Mouse (Mus musculus): Measurements from ENCODE around the gene Tmem201. TPM values are rescaled to one million over a fixed set of nuclear protein-coding genes. Genes with fewer than 3 reads are reported as not detected.

The Tmem201 gene
- total RNA-seq, 1 experiment from 2014 or later: 32.1 TPM

GRCm38 (mm10) chr4:149721163-149721562 lies 16.7 kb downstream of the Tmem201 start:
- no peak for DNase-seq

GRCm38 (mm10) chr4:149719686-149720085 lies 18.2 kb downstream of the Tmem201 start:
- peak; percentile 57 for DNase-seq

GRCm38 (mm10) chr4:149714542-149714941 lies 23.3 kb downstream of the Tmem201 start:
- DNase-seq: no peak

- peak; percentile 64 for DNase-seq
These were observed 25.9 kb downstream of the Tmem201 start for GRCm38 (mm10) chr4:149711955-149712354.

GRCm38 (mm10) chr4:149711485-149711884 lies 26.4 kb downstream of the Tmem201 start:
- no peak for DNase-seq

GRCm38 (mm10) chr4:149710510-149710909 lies 27.3 kb downstream of the Tmem201 start:
- DNase-seq: peak; percentile 70

GRCm38 (mm10) chr4:149705941-149706340 lies 31.9 kb downstream of the Tmem201 start:
- DNase-seq: no peak

GRCm38 (mm10) chr4:149705298-149705697 lies 32.5 kb downstream of the Tmem201 start:
- DNase-seq: no peak

GRCm38 (mm10) chr4:149702210-149702979 lies 35.4 kb downstream of the Tmem201 start, which contains the start of gene Pik3cd:
Gene Pik3cd, minus strand, starts transcription at chr4:149702571.
- DNase-seq: peak; percentile 29

- peak; percentile 56 for DNase-seq
These were observed 36.2 kb downstream of the Tmem201 start for GRCm38 (mm10) chr4:149701426-149702209.

GRCm38 (mm10) chr4:149699953-149700352 lies 37.9 kb downstream of the Tmem201 start:
- DNase-seq: no peak

- peak; percentile 71 for DNase-seq
These were observed 39.5 kb downstream of the Tmem201 start for GRCm38 (mm10) chr4:149698197-149698821.

- peak; percentile 44 for DNase-seq
These were observed 40.2 kb downstream of the Tmem201 start for GRCm38 (mm10) chr4:149697506-149698196.

- DNase-seq: peak; percentile 49
These were observed 41.5 kb downstream of the Tmem201 start for GRCm38 (mm10) chr4:149696189-149696971.

GRCm38 (mm10) chr4:149691368-149691767 lies 46.5 kb downstream of the Tmem201 start:
- DNase-seq: no peak

GRCm38 (mm10) chr4:149690828-149691280 lies 47.0 kb downstream of the Tmem201 start:
- no peak for DNase-seq

GRCm38 (mm10) chr4:149689822-149690700 lies 47.8 kb downstream of the Tmem201 start:
- no peak for DNase-seq

- DNase-seq: no peak
These were observed 49.0 kb downstream of the Tmem201 start for GRCm38 (mm10) chr4:149688861-149689260.

- DNase-seq: no peak
These were observed 52.8 kb downstream of the Tmem201 start for GRCm38 (mm10) chr4:149684841-149685623.
